Mouse (Mus musculus): ENCODE measurements around the gene Maml3. TPM values are rescaled to one million over a fixed set of nuclear protein-coding genes. Genes with fewer than 3 reads are reported as not detected.

Gene Maml3
- total RNA-seq, 4 experiments from 2014 or later: 1.9 to 3.3 (median 2.7) TPM

DNA sequence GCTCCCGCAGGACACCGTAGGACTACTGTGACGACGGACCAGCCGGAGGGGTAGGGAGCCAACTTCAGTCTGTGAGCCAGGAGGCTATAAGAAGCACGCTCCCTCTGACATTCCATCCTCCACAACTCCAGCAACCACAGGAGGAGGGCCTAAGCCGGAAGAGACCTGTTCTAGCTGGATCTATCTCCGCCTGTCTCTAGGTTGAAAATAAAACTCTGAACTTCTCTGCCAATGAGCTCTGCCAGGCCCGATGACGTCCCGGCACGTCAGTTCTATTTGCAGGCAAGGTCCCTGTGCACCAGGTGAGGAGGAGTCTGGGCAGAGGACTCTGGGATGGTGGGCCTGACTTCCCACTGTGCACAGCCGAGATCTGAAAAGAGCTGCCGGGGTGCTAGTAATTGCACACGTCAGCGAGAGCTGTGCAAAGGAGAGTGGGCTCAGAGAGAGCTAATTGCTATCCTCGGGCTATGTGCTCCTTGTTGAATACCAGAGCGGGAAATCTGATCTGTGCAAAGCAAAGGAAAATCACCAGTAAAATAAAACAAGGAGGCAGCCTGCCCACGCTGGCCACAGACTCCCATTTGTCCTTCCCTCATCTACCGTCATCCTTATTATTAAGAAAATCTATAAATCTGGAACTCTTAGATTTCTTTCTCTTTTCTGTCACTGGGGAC is 58.7 kb downstream of the Maml3 start:
- DNase-seq (ENCODE audit: low spot score): peak; percentile 71

DNA sequence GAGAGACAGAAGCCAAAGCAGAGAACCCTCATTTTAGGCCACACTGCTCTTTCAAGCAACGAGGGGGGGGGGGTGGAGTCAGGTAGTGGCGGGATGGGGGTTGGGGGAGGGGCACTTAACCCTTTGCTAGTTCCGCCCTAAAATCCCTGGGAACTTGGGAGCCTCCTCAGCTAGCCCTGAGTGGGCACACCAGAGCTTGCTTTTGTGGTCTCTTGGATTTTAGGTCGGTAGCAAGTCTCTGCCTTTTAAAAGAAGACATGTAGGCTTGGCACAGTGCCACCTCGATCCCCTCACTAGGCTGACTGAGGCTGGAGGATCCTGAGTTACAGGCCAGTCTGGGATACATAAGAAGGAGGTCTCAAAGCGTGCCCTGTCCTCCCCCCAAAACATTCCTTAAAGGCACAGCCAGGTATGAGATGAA is 59.6 kb downstream of the Maml3 start:
- DNase-seq (ENCODE audit: low spot score): no peak

DNA sequence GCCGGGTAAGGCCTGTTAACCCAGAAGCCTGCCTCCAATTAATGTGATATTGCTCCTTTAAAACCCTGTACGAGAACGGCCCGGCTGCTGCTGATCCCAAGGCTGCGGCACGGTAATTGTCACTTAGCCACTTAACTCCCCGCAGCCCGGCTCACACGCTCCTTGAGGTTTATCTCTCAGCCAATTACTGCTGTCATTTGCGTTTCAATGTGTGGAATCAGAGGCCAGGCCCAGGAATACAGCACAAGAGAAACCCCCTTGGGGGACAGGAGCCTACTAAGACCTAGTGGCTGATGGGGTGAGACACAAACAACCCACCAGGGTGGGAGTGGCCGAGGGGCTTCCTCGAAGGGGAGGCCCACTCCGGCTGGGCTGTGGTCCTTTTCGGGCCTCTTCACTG is 60.2 kb downstream of the Maml3 start:
- no peak for DNase-seq (ENCODE audit: low spot score)

DNA sequence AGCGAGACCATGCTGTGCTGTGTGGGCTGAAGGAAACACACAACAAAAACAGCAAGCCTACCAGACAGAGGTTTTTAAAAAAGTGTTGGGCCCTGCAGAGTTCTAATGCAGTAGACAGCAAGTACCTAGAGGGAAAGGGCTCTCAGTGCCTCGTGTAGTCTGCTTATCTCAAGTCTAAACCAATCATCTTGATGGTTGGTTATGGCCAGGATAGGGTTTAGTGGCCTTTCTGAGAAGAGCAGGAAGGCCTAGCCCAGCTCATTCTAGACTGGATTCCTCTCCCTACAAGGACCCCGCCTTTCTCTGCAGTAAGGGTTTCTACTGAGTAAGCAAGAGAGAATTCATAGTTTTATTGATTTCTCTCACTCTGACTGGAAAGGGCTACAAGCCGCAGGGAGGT is 61.0 kb downstream of the Maml3 start:
- DNase-seq (ENCODE audit: low spot score): no peak

DNA sequence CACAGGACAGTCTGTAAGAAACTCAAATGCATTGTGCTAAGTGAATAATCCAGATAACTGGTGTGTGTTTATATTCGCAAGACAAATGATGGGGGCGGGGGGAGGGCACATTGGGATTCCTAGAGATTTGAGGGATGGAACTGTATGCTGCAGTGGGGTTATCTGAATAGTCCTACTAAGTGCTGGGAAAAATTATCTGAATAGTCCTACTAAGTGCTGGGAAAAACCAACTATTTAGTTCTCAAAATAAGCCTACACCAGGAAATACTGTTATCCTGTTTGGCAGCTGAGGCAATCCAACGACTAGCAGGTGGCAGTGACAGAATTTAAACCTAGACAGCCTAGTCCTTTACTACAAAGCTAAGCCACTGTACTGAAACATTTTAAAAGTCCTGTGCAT is 62.2 kb downstream of the Maml3 start:
- no peak for DNase-seq (ENCODE audit: low spot score)

DNA sequence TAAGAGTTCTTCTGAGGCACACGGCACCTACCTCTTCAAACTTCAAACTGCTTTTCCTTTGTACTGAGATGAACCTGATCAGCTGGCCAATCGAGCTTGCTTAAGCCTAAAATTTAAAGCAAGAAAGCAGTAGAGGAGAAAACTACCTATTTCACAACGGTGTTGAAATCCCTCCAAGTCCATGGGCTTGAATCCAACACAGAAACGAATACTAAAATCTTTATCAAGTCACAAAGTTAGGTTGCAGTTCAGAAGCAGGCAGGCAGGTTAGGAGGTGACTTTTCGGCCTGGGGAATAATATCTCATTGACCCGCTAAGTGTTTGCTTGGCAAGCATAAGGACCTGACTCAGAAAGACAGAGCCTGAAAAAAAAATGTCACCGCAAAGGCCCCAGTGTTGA is 64.9 kb downstream of the Maml3 start:
- no peak for DNase-seq (ENCODE audit: low spot score)

DNA sequence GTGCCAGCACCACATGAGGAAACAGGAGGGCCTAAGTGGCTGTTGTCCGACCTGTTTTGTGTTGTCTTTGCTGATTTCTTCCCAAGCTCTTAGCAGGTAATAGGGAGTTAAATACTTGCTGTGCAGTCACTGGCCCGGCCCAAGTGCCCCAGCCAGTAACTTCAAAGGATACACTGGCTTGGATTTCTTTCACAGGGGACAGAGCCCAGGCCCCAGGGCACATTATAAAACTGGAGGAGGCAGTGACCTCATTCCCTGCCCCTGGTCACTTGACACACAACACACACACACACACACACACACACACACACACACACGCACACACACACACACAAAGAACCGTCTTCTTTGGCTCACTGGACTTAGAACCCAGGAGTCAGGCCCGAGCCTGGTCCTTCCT is 67.6 kb downstream of the Maml3 start:
- no peak for DNase-seq (ENCODE audit: low spot score)

DNA sequence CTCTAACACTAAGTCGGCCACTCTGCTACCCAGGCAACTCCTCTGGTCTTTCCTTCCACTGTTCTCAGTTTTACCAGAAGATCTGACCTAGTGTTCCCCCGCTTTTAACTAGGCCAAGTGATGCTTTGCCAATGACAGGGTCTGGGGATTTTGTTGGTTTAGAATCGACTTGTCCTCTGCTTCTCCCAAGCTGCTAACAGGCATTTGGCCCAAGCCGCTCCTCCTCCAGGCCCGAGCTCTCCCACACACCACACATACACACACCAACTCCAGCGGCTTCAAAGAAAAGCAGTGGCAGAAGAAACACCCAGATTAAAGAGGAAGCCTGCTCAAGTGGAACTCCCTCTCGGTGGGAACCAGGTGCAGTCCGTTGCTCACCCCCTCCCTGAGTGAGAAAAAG is 69.5 kb downstream of the Maml3 start:
- DNase-seq (ENCODE audit: low spot score): peak; percentile 9

DNA sequence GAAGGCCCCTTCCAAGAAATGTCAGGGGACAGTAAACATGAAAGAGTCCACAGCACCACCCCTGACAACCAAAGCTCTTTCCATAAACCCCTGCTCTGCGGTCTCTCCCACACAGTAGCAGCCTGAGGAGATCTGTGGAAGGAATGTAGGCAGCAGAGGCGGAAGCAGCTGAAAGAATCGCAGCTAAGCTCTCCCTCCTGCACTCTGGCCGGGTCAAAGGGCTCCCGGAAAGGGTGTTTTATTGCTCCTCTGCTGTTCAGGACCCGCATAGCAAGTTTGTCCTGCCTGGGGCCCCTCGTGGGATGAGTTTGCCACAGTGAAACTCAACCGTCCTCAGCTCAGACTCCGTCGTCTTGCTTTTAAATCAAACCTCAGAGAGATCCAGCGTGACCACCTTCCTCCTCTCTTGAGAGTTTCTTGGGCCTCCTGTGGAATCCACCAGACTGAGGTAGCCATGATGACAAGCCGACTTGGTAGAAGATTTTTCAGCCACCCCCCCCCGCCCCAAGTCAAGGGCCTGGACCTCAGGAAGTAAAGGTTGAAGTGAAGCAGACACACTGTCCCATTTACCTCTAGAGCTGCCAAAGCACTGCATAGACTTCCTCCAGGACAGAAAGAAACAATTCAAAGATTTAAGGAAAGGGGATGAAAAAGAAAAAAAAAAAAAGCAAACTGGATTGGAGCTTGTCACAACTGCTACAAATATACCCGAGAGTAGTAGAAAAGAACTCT is 70.9 kb downstream of the Maml3 start:
- no peak for DNase-seq (ENCODE audit: low spot score)

DNA sequence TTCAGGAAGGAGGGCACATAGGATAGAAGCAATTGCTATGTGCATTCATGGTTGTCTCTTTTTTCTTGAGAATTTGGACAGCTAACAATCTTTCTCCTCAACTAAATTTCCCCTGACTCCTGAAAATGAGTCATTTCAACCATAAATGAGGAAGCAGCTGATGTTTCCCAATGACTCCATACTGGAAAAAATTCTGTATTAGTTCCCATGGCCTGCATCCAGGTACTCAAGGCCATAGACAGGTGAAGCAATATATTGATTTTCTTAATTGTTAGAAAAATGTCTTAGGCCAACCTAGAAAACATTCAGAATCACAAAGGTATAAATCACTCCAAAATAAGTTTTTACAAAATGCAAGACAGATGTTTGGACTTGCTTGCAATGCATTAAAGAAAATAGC is 73.5 kb downstream of the Maml3 start:
- no peak for DNase-seq (ENCODE audit: low spot score)

DNA sequence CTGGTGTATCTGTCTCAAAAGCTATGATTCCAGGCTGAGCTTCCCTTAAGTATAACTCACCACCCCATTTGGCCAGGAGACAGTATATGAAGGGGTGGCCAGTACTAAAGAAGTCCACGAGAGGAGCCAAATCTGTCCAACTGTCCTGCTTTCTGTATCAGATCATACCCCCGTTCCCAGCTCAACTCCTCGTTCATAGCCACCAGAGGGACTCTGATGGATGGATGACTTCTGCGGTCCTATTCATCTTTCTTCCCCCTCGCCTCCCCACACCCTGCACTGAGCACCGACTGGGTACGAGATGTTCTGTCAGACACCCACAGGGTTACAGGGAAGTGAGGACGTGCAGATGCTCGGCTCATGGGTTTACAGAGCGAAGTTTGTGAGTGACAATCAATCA is 74.8 kb downstream of the Maml3 start:
- DNase-seq (ENCODE audit: low spot score): no peak

DNA sequence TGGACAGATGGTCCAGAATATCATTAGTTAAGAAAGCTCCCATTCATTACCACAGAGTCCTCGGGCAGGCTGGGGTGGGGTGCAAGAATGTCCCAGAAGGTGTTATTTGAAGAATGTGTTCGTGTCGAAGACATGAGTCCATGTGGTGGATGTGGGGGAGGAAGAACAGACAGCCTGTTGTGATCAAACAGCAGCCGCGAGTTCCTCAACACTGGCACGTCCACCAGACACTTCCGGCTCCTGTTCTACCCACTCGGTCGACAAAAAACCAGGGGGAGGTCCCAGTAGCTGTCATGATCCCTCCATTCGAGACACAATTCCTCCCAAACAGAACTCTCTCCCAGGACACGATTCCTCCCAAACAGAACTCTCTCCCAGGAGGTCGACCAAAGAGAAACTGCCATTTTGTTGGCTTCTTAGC is 75.2 kb downstream of the Maml3 start:
- no peak for DNase-seq (ENCODE audit: low spot score)

DNA sequence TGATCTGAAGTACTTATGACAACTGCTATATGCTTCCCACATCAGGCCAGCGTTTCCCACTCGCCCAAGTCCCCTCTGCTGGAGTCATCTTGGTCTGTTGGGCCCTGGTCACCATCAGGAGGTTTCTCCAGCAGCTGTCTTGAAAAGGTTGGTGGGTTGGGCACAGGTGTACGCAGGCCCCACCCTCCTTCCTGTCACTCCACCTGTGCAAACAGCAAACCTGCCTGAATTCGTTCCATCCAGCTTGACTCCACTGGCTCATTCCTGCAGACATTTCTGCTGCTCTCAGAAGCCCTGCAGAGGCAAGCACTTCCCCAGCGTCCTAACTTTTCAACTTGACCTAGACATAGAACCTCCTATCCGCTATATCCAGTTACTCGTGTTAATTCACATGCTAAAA is 76.9 kb downstream of the Maml3 start:
- DNase-seq (ENCODE audit: low spot score): no peak

DNA sequence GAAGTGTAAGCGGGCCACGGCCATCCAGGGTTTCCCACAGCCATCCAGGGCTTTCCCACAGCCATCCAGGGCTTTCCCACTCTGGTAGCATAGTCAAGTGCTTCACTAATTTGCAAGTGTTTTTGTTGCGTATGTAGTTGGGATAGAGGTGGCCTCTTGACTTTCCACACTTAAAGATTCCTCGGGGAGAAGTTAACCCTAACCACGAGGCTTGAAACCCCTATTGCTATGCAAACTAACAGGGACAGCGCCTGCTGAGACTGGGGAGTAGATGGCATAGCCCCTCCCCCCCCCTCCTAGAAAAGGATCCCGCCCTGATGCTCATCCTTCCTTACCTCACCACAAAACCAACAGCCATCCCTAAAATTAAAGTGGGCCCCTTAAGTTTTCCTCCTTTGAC is 82.4 kb downstream of the Maml3 start:
- no peak for DNase-seq (ENCODE audit: low spot score)

DNA sequence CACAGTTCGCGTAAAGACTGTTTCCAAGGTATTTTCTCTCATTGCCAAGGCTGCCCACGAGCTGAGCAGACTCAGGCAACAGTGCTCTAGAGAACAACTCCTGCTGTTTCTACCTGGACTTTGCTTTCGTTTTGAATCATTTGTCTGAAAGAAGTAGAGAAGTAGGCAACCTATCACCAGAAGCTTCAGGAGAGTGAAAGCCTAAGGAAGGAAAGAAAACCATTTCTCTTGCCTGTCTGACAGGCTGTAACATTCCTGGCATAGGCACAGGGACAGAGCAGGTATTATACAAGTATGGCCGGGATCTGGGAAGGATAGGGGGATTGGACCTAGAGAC is 86.8 kb downstream of the Maml3 start:
- DNase-seq (ENCODE audit: low spot score): no peak

DNA sequence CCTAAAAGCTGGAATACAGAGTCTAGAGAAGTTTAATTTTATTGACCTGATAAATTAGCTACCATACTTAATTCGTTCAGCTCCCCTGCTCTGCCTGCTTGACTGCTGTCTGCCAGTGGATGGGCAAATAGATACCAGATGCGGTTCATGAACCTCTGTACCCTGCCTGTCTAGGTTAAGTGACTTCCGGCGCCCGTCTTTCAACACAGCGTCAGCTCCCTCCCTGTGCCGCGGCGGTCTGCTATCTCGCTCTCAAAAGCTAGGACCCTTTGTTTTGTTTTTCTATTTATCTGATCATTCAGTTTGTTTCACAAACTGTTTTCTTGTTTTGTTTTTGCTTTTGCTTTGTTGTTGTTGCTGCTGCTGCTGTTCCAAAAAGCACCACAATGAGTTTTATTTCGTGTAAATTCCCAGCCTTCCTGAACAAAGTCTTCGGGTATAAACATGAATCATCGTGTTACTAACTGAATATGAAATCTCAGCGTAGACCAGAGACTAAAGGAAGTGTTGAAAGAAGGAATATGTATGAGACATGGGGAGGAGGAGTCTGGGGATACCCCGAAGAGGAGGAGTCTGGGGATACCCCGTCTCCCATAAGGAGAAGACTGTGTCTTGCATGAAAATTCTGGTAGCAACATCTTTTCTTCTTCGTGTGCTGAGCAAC is 87.3 kb downstream of the Maml3 start:
- no peak for DNase-seq (ENCODE audit: low spot score)

DNA sequence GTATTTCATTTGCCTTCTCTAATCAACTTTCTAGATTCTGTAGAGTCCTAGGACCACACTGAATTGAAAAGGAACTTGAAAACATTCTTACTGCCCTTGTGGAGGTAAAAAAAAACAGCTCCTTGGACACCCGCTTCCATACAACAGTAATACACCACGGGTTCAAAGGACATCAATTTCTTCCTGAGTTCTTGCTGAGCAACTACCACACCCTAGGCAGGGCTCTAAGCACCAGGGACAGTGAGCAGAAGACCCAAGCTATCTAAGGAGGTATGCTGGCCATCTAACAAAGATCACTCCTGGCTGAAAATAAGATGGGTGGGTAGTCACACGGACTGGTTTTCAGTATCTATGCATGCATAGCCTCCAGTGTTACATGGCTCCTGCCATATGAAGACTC is 88.7 kb downstream of the Maml3 start:
- no peak for DNase-seq (ENCODE audit: low spot score)

DNA sequence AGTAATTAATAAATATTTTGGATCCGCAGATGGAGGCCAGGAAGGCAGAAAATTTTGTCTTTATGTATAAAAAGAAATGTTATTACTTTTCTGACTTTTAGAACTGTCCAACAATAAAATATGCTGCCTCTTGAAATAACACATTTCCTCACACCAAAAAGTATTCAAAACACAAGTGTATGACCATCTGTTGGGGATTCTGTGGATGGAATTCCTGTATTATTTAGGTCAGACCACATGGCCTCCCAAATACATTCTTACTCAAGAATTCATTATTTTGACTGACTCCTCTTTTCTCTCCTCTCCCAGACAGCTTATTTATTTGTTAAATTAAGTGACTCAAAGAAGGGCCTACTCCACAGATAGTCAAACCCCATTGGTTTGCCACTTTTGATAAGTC is 89.3 kb downstream of the Maml3 start:
- DNase-seq (ENCODE audit: low spot score): no peak

DNA sequence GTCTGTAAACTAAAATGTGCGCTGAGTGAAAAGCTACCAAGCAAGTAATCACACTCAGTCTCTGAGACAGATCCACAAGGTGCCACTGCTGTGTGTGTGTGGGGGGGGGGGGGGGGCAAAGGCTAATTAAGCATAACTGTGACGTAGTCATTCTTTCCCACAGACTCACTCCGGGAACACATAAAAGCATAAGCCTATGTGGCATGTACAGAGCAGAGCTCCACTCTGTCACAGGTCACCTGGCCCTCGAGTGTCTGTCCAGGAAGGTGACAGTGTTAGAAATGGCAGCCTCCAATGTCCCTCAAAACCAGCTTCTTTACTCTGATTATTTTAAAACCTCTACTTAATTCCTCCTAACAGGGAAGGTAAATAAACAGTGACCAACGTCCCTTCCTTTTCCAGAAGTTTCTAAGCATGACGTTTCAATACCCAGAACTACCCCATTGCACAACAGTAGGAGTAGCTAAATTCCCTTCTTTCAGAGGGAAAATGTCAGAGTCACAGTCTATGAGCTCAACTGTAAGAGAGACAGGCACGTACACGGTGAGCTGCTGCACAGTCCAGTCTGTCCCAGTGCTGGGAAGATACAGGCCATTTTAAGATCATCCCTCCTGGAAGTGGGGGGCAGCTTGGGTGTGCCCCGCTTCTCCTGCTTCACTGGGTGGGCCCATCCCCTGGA is 93.7 kb downstream of the Maml3 start:
- DNase-seq (ENCODE audit: low spot score): no peak

DNA sequence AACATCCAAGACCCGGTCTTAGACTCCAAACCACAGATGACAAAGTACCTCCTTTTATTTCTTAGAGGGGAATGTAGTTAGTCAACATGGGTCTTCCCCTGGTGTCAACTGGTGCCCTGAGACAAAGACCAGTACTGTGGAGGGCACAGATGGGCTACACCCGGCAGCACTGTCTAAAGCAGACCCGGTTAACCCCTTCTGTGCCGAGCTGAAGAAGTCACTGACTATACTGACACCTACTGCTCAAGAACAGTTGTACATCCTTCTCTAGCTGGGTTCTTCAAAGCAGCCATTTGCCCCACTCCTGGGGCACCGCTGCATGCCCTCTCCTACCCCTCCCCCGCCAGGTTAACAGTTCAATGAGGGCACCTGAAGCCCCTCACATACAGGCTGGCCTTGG is 95.6 kb downstream of the Maml3 start:
- DNase-seq (ENCODE audit: low spot score): no peak

DNA sequence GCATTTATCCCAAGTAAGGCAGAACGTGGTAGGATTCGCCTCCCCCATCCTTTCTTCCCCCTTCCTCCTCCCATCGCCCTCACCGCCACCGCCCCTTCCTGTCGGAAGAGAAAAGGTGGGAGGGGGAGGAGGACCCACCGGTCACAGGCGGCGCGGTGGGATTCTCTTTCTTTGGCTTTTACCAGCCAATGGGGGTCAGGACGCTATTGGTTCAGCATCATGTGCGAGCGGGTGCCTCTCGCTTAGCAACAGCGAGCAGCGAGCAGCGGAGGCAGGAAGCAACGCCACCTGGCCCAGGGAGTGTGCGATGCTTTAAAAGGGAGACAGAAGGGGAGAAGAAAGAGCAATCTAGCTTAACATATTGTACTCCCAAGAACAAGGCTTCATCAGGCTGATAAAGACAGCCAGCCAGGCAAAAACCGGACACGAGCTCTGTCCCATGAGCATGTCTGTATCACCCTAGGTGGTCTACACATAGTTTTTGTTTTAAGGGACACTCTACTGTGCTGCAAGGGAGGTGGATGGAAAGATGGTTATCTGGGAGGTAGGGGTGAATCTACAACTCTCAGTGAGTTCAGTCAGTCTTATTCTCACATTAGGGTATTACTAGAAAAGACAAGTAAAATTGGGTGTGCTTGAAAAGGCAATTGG is 97.1 kb downstream of the Maml3 start:
- DNase-seq (ENCODE audit: low spot score): no peak

DNA sequence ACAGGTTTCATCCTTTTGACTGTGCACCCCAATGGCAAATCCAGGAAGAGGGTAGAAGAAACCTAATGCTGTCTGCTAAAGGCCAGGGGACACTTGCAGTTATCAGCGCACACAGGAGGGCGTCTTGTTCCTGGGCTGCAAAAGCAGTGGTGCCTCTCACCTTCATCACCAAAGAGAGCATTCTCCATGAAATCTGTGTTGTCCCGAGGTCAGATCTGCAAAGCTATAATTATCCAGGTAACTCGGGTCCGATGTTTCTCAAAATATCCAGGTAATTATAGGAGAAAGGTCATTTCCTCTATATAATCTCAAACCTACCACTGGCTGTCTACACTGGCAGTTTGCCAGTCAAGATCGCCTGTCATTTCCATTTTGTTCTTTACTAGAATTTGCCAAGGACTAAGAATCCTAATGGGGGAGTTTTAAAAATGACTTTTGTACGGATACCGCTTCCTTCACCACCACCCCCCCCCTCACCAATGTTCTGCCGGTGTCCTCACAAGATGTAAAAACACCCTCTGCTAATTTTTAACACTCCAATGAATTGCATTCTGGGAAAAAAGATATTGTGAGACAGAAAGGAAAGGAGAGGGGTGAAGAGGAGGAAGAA is 98.0 kb downstream of the Maml3 start:
- DNase-seq (ENCODE audit: low spot score): no peak

Data from heart, adult 8-10 months (tissue).